Mouse (Mus musculus) C2C12 (cell line): ENCODE measurements around the gene Atp2b2.

ENCODE experiments used
- CEBPB ChIP-seq: IDR thresholded peaks from one replicate; pipeline ENCODE4 v1.6.1; 2011; ENCODE audit warnings: low read depth, mild to moderate bottlenecking, control low read depth, moderate library complexity
- CTCF ChIP-seq: IDR thresholded peaks from one replicate; pipeline ENCODE4 v1.5.1; 2011; ENCODE audit not compliant: control insufficient read depth, insufficient read depth, insufficient read length
- USF1 ChIP-seq: IDR thresholded peaks from one replicate; pipeline ENCODE4 v1.6.1; 2011; ENCODE audit warnings: low read depth, mild to moderate bottlenecking, control low read depth, moderate library complexity

GRCm38 (mm10) chr6:114023794-114024193, 18.6 kb downstream of the Atp2b2 start:
- TF ChIP-seq CTCF (no peak), CEBPB (no peak), USF1 (no peak)
